Mouse (Mus musculus) urinary bladder, adult 18-20 months (tissue): ENCODE measurements at regions not wholly inside any gene's neighbourhood (a gene's known extent, or its start where the extent isn't known, plus 50 kb on each side); places are given as distances from the start of the nearest gene placed in this dataset.

Source experiments
- DNase-seq, 2 experiments: peaks; one replicate each; pipeline ENCODE4 v3.0.0; 2022; ENCODE audit warnings: low spot score in 2 of 2, mixed read lengths in 2 of 2

DNA sequence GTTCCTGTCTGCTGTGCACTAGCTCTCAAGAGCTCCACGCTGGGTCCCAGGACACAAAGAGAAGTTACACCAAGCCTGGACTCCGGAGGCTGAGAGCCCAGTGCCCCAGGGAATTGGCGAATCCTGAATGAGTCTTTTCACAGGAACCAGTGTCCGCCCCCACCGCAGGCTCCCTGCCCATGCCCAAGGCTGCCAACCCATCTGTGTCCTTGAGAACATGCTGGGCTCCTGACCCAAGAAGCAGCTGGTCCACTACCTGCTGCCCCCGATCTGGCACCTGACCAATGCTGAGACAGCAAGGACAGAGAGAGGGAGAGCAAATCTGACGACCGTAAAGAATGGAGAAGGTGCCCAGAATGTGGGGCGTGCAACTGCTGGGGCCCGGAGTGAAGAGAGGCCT is 85.2 kb upstream of the Cplx2 start:
- no peak for DNase-seq

DNA sequence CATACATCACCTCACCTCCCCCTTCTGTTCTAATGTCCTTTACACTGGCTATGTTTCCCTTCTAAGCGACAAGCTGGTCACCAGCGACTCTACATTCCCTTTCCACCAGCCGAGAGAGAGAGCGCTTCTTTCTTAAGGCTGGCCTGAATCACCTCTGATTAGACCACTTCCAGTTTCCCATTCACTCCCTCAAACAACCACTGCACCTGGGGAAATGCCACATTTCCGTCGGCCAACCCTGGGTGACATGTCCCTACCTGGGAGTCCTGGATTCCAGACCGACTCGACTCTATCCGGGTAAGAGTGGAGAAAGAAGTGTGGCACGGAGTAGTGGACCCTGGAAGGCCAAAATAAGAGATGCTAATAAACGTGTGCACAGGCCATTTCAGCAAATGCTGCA is 84.5 kb upstream of the Cplx2 start:
- DNase-seq, result no peak

DNA sequence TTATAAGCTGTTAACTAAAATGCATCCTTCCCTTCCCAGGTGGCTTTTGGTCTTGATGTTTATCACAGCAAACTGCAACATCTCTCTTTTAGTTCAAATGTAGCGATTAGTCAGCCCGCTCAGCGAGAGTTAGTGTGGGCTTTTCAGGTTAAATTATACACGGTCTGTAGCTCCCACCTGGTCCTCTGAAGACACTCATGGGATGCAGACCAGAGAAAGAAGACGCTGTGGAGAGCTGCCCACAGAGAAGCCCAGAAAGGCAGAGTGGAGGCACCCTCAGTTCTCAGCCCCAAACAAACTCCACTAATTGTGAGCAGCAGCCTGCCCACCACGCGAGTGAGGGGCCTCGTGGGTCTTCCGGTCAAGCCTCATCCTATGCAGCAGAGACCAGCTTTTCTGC is 81.1 kb upstream of the Cplx2 start:
- no peak for DNase-seq

DNA sequence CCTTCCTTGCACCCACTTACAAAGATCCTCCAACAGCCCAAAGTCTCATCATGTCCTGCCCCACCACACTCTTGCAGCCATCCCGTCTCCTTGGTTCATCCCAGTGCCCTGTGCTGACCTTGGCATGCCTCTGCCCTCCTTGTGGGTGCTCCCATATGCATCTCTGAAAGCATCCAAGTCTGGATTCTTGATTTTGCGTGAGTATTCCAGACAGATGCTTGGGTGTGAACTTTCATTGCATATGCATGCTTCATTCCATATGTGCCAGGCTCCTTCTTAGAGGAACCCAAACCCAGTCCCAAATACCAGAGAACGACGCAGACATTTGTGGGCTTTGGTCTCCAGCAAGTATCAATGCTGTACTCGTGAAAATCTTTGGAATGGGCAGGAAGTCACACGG is 78.8 kb upstream of the Cplx2 start:
- DNase-seq, result no peak

DNA sequence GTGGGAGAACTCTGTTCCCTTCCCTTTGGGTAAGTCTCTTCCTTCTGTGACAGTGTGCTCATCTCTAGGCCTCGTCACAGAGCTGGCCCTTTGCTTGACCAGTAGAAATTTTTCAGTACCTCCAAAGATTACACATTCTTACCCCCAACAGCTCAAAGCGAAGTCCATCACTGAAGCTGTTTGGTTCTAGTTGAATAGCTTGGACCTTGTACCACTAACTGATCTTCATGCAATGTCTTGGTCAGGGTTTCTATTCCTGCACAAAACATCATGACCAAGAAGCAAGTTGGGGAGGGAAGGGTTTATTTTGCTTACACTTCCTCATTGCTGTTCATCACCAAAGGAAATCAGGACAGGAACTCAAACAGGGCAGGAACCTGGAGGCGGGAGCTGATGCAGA is 78.1 kb upstream of the Cplx2 start:
- no peak for DNase-seq

GRCm38 (mm10) chr13:54295475-54296259 is 75.5 kb upstream of the Cplx2 start:
- no peak for DNase-seq

DNA sequence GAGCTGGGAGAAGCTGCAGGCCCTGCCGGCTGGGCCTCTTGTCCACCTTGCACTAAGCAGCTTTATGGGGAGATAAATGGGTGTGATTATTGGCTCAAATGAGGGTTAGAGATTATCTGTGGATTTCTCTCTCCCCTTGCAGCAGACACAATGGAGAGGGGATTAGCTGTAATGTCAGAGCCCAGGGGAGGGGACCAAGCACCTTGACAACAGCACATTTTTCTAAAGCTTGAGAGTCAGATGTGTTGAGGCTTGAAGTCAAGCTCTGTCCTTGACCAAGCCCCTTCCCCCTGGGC is 74.9 kb upstream of the Cplx2 start:
- DNase-seq, result no peak

DNA sequence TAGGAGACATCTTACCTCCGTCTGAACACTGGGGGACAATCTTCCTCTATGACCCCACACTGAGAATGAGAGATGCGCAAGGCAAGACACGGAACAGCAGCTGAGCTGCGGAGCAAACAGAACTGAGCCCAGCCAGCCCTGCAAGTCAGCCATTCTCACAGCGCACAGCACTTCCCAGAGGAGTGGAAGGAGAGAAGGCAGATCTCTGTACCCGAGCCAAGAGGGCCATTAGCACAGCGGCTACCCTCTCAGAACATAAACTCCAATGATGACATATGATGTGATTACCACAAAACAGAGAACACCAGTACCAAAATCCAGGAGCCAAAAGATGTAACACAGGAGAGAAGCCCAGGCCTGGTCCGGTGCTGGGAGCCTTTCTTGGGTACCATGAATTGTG is 72.3 kb upstream of the Cplx2 start:
- no peak for DNase-seq

DNA sequence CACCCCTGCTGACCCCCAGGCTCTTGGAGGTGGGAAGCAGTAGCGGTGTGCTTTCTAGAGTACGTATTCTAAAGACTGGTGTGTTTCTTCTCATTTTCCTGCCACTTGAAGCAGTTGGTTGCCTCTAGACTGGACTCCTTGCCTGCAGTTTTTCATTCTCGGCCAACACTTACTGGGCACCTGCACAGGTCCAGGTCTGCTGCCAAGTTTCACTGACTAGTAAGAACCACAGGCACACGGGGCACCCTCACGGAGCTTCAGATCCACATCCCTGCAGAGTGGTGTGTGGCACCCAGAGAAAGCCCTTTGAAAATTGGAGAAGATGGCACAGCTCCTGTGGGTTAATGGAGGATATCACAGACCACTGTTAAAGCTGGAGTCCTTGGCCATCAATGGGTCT is 71.9 kb upstream of the Cplx2 start:
- DNase-seq, result no peak

- DNase-seq, result no peak
These were observed 70.0 kb upstream of the Cplx2 start for GRCm38 (mm10) chr13:54301110-54301509.

GRCm38 (mm10) chr13:54301677-54302076 is 69.5 kb upstream of the Cplx2 start:
- no peak for DNase-seq

DNA sequence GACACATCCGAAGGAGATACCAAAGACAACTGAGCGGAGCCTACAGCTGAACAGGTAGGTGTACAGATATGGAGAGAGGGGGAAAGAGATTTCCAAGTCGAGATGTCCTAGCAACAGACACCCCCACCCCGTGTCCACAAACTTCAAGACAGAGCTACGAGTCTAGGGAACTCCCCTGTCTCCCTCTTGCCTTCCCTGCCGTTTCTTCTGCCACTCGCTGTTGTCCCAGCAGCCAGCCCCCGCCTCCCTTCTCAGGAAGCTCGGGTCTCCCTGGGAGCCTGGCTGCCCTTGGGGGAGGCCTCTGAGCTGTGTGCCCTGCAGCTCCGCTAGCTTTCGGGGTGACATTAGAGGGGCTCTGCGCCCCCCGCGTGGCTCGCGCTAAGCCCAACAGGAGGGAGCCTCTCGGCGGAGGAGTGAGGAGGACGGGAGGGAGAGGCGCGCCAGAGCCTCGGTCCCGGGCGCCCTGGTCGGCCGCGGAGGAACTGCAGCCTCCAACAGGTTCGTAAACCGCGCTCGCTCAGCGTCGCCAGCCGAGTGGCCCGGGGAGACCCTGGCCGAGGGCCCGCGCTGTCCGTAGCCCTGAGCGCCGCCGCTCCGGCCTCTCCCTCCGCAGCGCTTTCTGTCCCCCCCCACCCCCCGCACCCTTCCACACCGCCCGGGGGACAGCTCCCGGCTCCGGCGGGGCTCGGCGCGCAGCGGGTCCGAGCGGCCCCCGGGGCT is 68.6 kb upstream of the Cplx2 start:
- peak in 1 of 2 experiments; percentile 36 for DNase-seq

GRCm38 (mm10) chr13:54303071-54303924 is 67.9 kb upstream of the Cplx2 start:
- peak; percentile 51 to 73 for DNase-seq

- DNase-seq, result no peak
These were observed 66.9 kb upstream of the Cplx2 start for GRCm38 (mm10) chr13:54304251-54304650.

DNA sequence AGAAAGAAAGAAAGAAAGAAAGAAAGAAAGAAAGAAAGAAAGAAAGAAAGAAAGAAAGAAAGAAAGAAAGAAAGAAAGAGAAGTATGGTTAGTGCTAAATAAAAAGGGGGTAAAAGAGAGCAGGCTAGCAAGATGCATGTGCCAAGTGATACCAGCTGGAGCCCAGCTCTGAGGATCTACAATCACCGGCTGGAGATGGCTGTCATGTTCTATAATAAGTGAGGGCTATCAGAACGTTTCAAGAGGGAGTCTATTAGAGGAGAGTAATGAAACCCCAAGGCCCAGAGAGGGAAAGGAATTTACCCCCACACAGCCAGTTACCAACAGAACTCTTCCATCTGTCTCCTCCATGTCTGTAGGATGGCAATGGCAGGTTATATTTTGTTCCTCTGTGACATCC is 62.6 kb upstream of the Cplx2 start:
- no peak for DNase-seq

GRCm38 (mm10) chr13:54309354-54309753 is 61.8 kb upstream of the Cplx2 start:
- DNase-seq, result no peak

DNA sequence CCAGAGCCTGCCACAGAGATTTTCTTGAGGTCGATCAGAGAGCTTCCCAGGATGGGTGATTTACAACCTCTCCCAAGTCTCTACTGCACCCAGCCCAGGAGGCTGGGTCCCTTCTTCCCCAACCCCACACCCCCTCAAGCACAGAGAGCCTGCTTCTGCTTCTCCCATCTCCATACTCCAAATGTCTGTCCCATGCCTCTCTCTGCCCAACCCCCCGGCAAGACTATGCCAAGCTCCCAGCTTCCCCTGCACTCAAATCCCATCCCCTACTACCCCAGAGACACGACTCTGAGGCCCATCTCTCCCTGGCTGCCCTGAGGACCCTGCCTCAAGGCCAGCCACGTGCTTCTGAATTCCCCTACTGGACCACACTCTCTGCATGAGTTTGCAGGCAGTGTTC is 61.0 kb upstream of the Cplx2 start:
- DNase-seq, result no peak

DNA sequence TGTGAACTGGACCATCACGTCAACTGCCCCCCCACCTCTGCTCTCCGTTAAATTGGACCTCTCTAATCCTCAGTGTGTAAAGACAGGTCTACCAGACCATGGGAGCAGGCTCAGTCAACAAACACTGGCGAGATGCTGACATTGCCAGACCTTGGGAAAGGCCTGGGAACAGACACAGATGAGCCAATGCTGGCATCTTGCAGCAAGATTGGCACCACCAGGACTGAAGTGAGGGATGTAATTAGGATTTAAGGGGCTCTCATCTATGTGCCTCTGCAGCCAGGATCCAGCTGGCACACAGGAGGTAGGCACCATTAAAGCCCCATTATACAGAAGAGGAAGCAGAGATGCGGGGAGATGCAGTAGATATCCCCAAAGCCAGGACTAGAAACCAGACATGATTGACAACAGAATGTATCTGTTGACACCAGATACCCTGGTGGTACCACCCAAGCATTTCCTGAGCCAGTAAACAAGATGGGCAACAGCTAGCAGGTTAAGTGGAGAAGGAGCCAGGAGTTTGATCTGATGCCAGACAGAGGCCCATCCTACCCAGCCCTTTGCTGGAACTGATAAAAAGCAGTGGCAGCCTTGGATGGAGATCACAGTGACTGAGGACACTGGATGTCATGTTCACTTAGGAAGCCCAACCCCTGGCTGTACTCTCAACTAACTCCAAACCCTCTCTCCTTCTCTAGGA is 59.7 kb upstream of the Cplx2 start:
- DNase-seq, result no peak

- peak in 1 of 2 experiments; percentile 34 for DNase-seq
These were observed 58.6 kb upstream of the Cplx2 start for GRCm38 (mm10) chr13:54312405-54313185.

- DNase-seq, result no peak
These were observed 55.8 kb upstream of the Cplx2 start for GRCm38 (mm10) chr13:54315333-54315732.

DNA sequence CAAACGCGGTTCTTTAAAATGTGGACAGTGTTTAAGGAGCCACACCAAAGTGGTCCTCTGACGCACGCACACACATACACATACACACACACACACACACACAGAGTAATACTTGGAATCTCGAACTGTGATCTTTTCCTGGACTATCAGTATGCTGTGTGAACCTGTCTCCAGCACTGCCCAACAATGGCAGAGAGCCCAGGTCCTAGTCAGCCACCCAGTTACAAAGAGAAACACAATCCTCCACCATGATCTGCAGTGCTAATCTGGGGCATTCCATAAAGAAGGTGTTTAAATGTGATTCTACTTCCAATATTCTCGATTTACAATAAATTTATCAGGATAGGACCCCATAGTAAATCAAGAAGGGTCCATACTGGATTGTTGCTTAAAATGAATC is 54.2 kb upstream of the Cplx2 start:
- DNase-seq, result no peak
